Mouse (Mus musculus) lung, postnatal 0 days (tissue): ENCODE measurements around the gene Mmp20.

ENCODE experiments used
- CTCF ChIP-seq: IDR thresholded peaks from 2 replicates; pipeline ENCODE4 v1.5.1; 2016; ENCODE audit warnings: antibody characterized with exemption, mild to moderate bottlenecking
- EP300 ChIP-seq: IDR thresholded peaks from 2 replicates; pipeline ENCODE4 v1.6.1; 2016; ENCODE audit warnings: antibody characterized with exemption, mild to moderate bottlenecking, control low read depth

- TF ChIP-seq CTCF = no peak
- no peak for TF ChIP-seq EP300
These were observed 45.0 kb downstream of the Mmp20 start for GRCm38 (mm10) chr9:7672985-7673384.
